ENCODE assay signal across 18 mouse cellular contexts in the genomic region with DNA sequence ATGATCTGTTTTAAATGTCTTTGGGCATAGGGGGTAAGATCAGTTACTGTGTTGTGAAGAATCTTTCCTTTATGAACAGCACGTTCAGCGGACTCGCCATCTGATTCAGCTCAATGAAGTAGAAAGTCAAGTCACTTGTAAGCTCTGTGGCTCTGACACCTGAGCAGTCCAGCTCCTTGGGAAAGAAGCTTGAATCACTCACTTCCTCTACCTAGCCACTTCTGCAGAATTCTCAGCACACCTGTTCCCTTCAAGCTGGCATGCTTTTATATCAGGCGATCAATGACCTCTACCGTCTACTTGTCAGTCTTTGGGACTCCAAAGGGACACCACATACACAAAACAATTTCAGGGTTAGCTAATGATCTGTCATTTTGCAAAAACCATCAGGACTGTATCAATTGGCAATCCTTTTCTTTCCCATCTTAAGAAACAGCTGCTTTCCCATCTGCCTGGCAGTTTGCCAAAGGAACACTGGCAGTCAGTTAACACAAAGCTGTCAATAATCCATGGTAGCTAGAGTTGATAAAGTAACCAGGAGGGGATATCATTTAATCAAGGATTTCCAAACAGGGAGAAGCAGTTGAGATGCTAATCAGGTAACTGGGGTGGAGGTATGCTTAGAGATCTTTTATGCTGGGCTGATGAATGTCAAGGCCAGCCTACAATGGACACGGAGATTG.
DNase-seq lines count a peak whose midpoint lies in the region; ATAC-seq and TF ChIP-seq lines count a peak whose summit lies in the region.
"Had no signal": no experiment of that assay in that cellular context is flagged by ENCODE, and none has a peak within 500 bp of the region (broad histone marks: within the 10 kb centered on the region; RNA-seq: fewer than 3 reads in every experiment).

No protein-coding gene starts in this region.

- no peak overlapping the region for H3K4me2 ChIP-seq in kidney, embryonic 15.5 days
- H3K4me2 ChIP-seq in midbrain, embryonic 16.5 days (ENCODE audit: low read length), result no peak overlapping the region
- H3K4me2 ChIP-seq in midbrain, embryonic 13.5 days (replicated peaks), result no peak overlapping the region
- no peak overlapping the region for H3K4me2 ChIP-seq in hindbrain, postnatal 0 days (ENCODE audit: low read depth, low read length)
- H3K4me2 ChIP-seq: heart, embryonic 12.5 days; limb, embryonic 12.5 days; liver, embryonic 13.5 days had no signal

- DNase-seq in cerebellum, postnatal 10 days, result peak; percentile 8 to 15
- no peak for DNase-seq in cerebellum, postnatal 14 days
- DNase-seq in kidney, postnatal 10 days, result peak; percentile 8
- peak; percentile 45 for DNase-seq in hindbrain, postnatal 0 days (ENCODE audit: low spot score)
- DNase-seq in thymus, postnatal 0 days (ENCODE audit: low spot score), result no peak
- DNase-seq: adrenal gland, adult 2 months; cerebellum, adult 11-12 months; heart, postnatal 4 days; liver, embryonic 13.5 days; lung, postnatal 14 days; thymus, postnatal 4 days had no signal

- H3K9ac ChIP-seq in kidney, embryonic 15.5 days, result no peak overlapping the region
- no peak overlapping the region for H3K9ac ChIP-seq in midbrain, embryonic 16.5 days (ENCODE audit: low read depth, low read length)
- no peak overlapping the region for H3K9ac ChIP-seq in midbrain, embryonic 13.5 days (replicated peaks)
- no peak overlapping the region for H3K9ac ChIP-seq in hindbrain, postnatal 0 days (replicated peaks; ENCODE audit: low read length)
- H3K9ac ChIP-seq: heart, embryonic 12.5 days; limb, embryonic 12.5 days; liver, embryonic 13.5 days had no signal

- no peaks in the 10 kb centered on the region for H3K27me3 ChIP-seq in kidney, embryonic 15.5 days
- H3K27me3 ChIP-seq in midbrain, embryonic 16.5 days (ENCODE audit: control insufficient read depth, insufficient read depth, low read depth, low read length), result no peaks in the 10 kb centered on the region
- H3K27me3 ChIP-seq in midbrain, embryonic 13.5 days, result no peaks in the 10 kb centered on the region
- no peaks in the 10 kb centered on the region for H3K27me3 ChIP-seq in hindbrain, postnatal 0 days (ENCODE audit: insufficient read depth, low read length)
- H3K27me3 ChIP-seq: heart, embryonic 12.5 days; limb, embryonic 12.5 days; liver, embryonic 13.5 days had no signal

- no peaks in the 10 kb centered on the region for H3K4me1 ChIP-seq in kidney, embryonic 15.5 days
- H3K4me1 ChIP-seq in midbrain, embryonic 16.5 days (ENCODE audit: control insufficient read depth, insufficient read depth, low read length), result 0 out of 2 replicates have a peak, but pooled peaks cover 2% of the 10 kb centered on the region
- peaks cover 7% of the 10 kb centered on the region; the same call in 1 of the 2 replicates for H3K4me1 ChIP-seq in midbrain, embryonic 13.5 days (replicated peaks)
- H3K4me1 ChIP-seq in hindbrain, postnatal 0 days (ENCODE audit: insufficient read depth, low read length), result no peaks in the 10 kb centered on the region
- H3K4me1 ChIP-seq: limb, embryonic 12.5 days; liver, embryonic 13.5 days had no signal

- 77% methylated on average over 6 of the region's 6 CpGs for WGBS in kidney, embryonic 15.5 days
- WGBS in midbrain, embryonic 16.5 days, result 70% methylated on average over 6 of the region's 6 CpGs
- WGBS in midbrain, embryonic 13.5 days, result 70% methylated on average over 6 of the region's 6 CpGs
- WGBS in hindbrain, postnatal 0 days, result 70% methylated on average over 6 of the region's 6 CpGs

- H3K9me3 ChIP-seq in kidney, embryonic 15.5 days (replicated peaks), result no peaks in the 10 kb centered on the region
- H3K9me3 ChIP-seq in midbrain, embryonic 16.5 days (replicated peaks; ENCODE audit: control insufficient read depth, low read length, poor library complexity, severe bottlenecking), result no peaks in the 10 kb centered on the region
- H3K9me3 ChIP-seq in midbrain, embryonic 13.5 days, result no peaks in the 10 kb centered on the region
- no peaks in the 10 kb centered on the region for H3K9me3 ChIP-seq in hindbrain, postnatal 0 days (ENCODE audit: low read length)
- H3K9me3 ChIP-seq: heart, embryonic 12.5 days; limb, embryonic 12.5 days; liver, embryonic 13.5 days had no signal

- ATAC-seq in kidney, embryonic 15.5 days (replicated peaks; ENCODE audit: low FRiP score), result no peak
- ATAC-seq in midbrain, embryonic 16.5 days, result peak; percentile 54; the same call in 1 of the 2 replicates
- ATAC-seq in midbrain, embryonic 13.5 days, result no peak
- ATAC-seq in hindbrain, postnatal 0 days, result no peak
- ATAC-seq: intestine, embryonic 16.5 days had no signal

- no peak for TF ChIP-seq CTCF in hindbrain, postnatal 0 days (IDR thresholded peaks at IDR 0.05; ENCODE audit: low read depth)

- H3K36me3 ChIP-seq in kidney, embryonic 15.5 days, result no peaks in the 10 kb centered on the region
- no peaks in the 10 kb centered on the region for H3K36me3 ChIP-seq in midbrain, embryonic 16.5 days (ENCODE audit: control insufficient read depth, insufficient read depth, low read length)
- H3K36me3 ChIP-seq in midbrain, embryonic 13.5 days, result no peaks in the 10 kb centered on the region
- no peaks in the 10 kb centered on the region for H3K36me3 ChIP-seq in hindbrain, postnatal 0 days (ENCODE audit: insufficient read depth, low read length)
- H3K36me3 ChIP-seq: heart, embryonic 12.5 days; limb, embryonic 12.5 days; liver, embryonic 13.5 days had no signal

- H3K27ac ChIP-seq in kidney, embryonic 15.5 days, result no peak overlapping the region
- H3K27ac ChIP-seq in midbrain, embryonic 16.5 days (ENCODE audit: low read length), result no peak overlapping the region
- H3K27ac ChIP-seq in midbrain, embryonic 13.5 days, result no peak overlapping the region
- no peak overlapping the region for H3K27ac ChIP-seq in hindbrain, postnatal 0 days
- H3K27ac ChIP-seq: layer of hippocampus, adult 2 months; limb, embryonic 12.5 days; liver, embryonic 13.5 days had no signal

- no peak overlapping the region for H3K4me3 ChIP-seq in kidney, embryonic 15.5 days (replicated peaks)
- H3K4me3 ChIP-seq in midbrain, embryonic 16.5 days (ENCODE audit: low read depth, low read length), result no peak overlapping the region
- no peak overlapping the region for H3K4me3 ChIP-seq in midbrain, embryonic 13.5 days (replicated peaks)
- no peak overlapping the region for H3K4me3 ChIP-seq in hindbrain, postnatal 0 days (ENCODE audit: low read length)
- H3K4me3 ChIP-seq: heart, embryonic 12.5 days; layer of hippocampus, adult 2 months; limb, embryonic 12.5 days; liver, embryonic 13.5 days had no signal

Comparison
In these comparisons a context has a peak if more than half of its experiments do, and no peak if none do; other contexts are left out.
1. DNase-seq: peak in cerebellum, postnatal 10 days (2 of 2), kidney, postnatal 10 days (single experiment) and hindbrain, postnatal 0 days (single experiment); none in cerebellum, postnatal 14 days (0 of 2) and thymus, postnatal 0 days (single experiment).